Mouse (Mus musculus) mouse embryonic stem cell (cell line): ENCODE measurements at regions not wholly inside any gene's neighbourhood (a gene's known extent, or its start where the extent isn't known, plus 50 kb on each side); places are given as distances from the start of the nearest gene placed in this dataset.

Source experiments
- in situ Hi-C, 2 experiments: fragments of 300-500 bp; cut with MboI; formaldehyde crosslinking; loops; 1 replicate in 1 of 2; 3 replicates in 1 of 2; pipeline ENCODE4 v1.14.3; 2019 to 2020; ENCODE audit warnings: low sequenced_read_pairs in 2 of 2, low pct_unique_long_range_greater_than_20kb in 1 of 2, mixed read lengths in 1 of 2; ENCODE audit not compliant: unreplicated experiment in 1 of 2

- in situ Hi-C loops, result no loop called here
These were observed 54.2 kb upstream of the Cdc42bpa start for GRCm38 (mm10) chr1:179906115-179906514.

GRCm38 (mm10) chr1:179892711-179893110 lies 67.6 kb upstream of the Cdc42bpa start:
- in situ Hi-C loops, result no loop called here

GRCm38 (mm10) chr1:179887921-179888320 lies 72.4 kb upstream of the Cdc42bpa start:
- in situ Hi-C loops, result no loop called here

- in situ Hi-C loops, result no loop called here
These were observed 77.7 kb upstream of the Ahctf1 start for GRCm38 (mm10) chr1:179881222-179881621.

GRCm38 (mm10) chr1:179877893-179878292 lies 74.4 kb upstream of the Ahctf1 start:
- in situ Hi-C loops, result loop anchor here in 1 of 2 experiments (5.0 kb wide), 1 partner anchor 44 kb away; no protein-coding TSS in a partner anchor

GRCm38 (mm10) chr1:179873772-179874555 lies 70.5 kb upstream of the Ahctf1 start:
- in situ Hi-C loops, result loop anchor here (25.0 kb wide), 2 partner anchors 263 to 538 kb away; no protein-coding TSS in a partner anchor

- in situ Hi-C loops, result loop anchor here (25.0 kb wide), 2 partner anchors 265 to 540 kb away; no protein-coding TSS in a partner anchor
These were observed 68.5 kb upstream of the Ahctf1 start for GRCm38 (mm10) chr1:179871961-179872360.

GRCm38 (mm10) chr1:179868656-179869055 lies 65.2 kb upstream of the Ahctf1 start:
- in situ Hi-C loops, result loop anchor here (25.0 kb wide), 2 partner anchors 269 to 544 kb away; no protein-coding TSS in a partner anchor

GRCm38 (mm10) chr1:179867493-179867892 lies 64.0 kb upstream of the Ahctf1 start:
- in situ Hi-C loops, result loop anchor here (25.0 kb wide), 2 partner anchors 270 to 545 kb away; no protein-coding TSS in a partner anchor

GRCm38 (mm10) chr1:179866056-179866772 lies 62.7 kb upstream of the Ahctf1 start:
- in situ Hi-C loops, result loop anchor here (25.0 kb wide), 2 partner anchors 271 to 546 kb away; no protein-coding TSS in a partner anchor

GRCm38 (mm10) chr1:179865561-179865960 lies 62.1 kb upstream of the Ahctf1 start:
- in situ Hi-C loops, result loop anchor here (25.0 kb wide), 2 partner anchors 272 to 547 kb away; no protein-coding TSS in a partner anchor

GRCm38 (mm10) chr1:179864537-179865226 lies 61.2 kb upstream of the Ahctf1 start:
- in situ Hi-C loops, result loop anchor here (5.0 to 25.0 kb wide), 3 partner anchors 273 to 548 kb away; no protein-coding TSS in a partner anchor

- in situ Hi-C loops, result loop anchor here (5.0 to 25.0 kb wide), 3 partner anchors 274 to 549 kb away; no protein-coding TSS in a partner anchor
These were observed 59.9 kb upstream of the Ahctf1 start for GRCm38 (mm10) chr1:179863420-179863819.

- in situ Hi-C loops, result loop anchor here (5.0 to 25.0 kb wide), 3 partner anchors 274 to 549 kb away; no protein-coding TSS in a partner anchor
These were observed 59.5 kb upstream of the Ahctf1 start for GRCm38 (mm10) chr1:179862941-179863340.

GRCm38 (mm10) chr1:179861776-179862175 lies 58.3 kb upstream of the Ahctf1 start:
- in situ Hi-C loops, result loop anchor here (5.0 to 25.0 kb wide), 3 partner anchors 276 to 551 kb away; no protein-coding TSS in a partner anchor

- in situ Hi-C loops, result loop anchor here (25.0 kb wide), 2 partner anchors 278 to 553 kb away; no protein-coding TSS in a partner anchor
These were observed 56.0 kb upstream of the Ahctf1 start for GRCm38 (mm10) chr1:179859552-179859902.

GRCm38 (mm10) chr1:179858780-179859551 lies 55.5 kb upstream of the Ahctf1 start:
- in situ Hi-C loops, result loop anchor here (25.0 kb wide), 2 partner anchors 278 to 553 kb away; no protein-coding TSS in a partner anchor
